Mouse (Mus musculus) cerebellum, adult 2 months (tissue): Measurements from ENCODE around the gene Tmem101.

Experiments used
- CTCF ChIP-seq: fragments of 200-500 bp; IDR thresholded peaks from 2 replicates; pipeline ENCODE4 v1.5.1; 2011; ENCODE audit warnings: low read depth, mild to moderate bottlenecking, control low read depth, low read length, moderate library complexity, borderline replicate concordance; ENCODE audit not compliant: insufficient read depth
- POLR2A ChIP-seq: fragments of 200-500 bp; IDR thresholded peaks from 2 replicates; pipeline ENCODE4 v1.6.1; 2011; ENCODE audit warnings: low read length, control low read depth, borderline replicate concordance; ENCODE audit not compliant: insufficient read depth

DNA sequence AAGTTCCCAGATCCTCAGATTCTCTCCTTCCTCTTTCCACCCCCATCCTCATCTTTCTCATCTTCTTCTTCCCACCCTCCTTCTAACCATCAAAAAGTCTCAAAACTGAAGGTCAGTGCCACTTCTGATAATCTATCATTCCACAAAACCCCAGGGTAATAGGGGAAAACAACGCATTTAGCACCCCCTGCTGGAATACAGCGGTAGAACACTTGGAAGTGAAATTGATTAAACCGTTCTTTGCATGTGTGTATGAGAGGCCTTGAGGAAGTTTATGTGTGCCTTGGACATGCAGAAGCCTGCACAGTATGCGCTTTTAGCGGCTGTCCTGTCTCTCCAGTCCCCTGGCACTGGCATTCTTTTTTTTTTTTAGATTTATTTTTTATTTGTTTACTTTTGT is 15.7 kb downstream of the Tmem101 start:
- TF ChIP-seq CTCF, result peak; percentile 47; the same call in 1 of the 2 replicates
- TF ChIP-seq POLR2A, result no peak
